Mouse (Mus musculus) ES-E14 (cell line): ENCODE results near the gene Pld5.

ENCODE experiments used
- CHD2 ChIP-seq: IDR thresholded peaks from 2 replicates; pipeline ENCODE4 v1.6.1; 2014; ENCODE audit warnings: mild to moderate bottlenecking, low read depth, low read length, inconsistent platforms
- HCFC1 ChIP-seq: IDR thresholded peaks from 2 replicates; pipeline ENCODE4 v1.6.1; 2012; ENCODE audit warnings: low read length, inconsistent platforms, borderline replicate concordance; ENCODE audit not compliant: insufficient read depth
- ZC3H11A ChIP-seq: IDR thresholded peaks from 2 replicates; pipeline ENCODE4 v1.6.1; 2012; ENCODE audit warnings: low read depth, mild to moderate bottlenecking, inconsistent platforms, low read length, borderline replicate concordance
- ZNF384 ChIP-seq: IDR thresholded peaks from 2 replicates; pipeline ENCODE4 v1.6.1; 2012; ENCODE audit warnings: low read depth, low read length, inconsistent platforms

DNA sequence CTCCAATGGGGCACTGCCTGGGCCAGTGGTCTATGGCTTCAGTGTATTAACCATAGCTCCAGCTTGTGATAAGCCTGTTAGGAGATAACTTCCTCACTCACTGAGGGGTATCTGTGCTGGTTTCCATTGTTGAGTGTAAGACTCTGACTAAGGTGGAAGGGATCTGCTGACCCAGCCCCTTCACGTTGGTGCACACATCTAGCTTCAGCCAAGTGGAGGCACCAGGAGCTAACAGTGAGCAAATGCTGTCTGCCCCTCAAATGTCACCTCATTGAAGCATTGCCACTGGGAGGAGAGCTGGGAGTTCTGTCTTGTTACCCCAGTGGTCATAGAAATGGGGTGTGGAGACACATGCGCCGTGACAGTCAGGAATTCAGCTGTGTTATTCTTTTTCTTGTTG lies 336.4 kb downstream of the Pld5 start:
- TF ChIP-seq ZC3H11A (no peak), HCFC1 (no peak), ZNF384 (no peak), CHD2 (no peak)
